Mouse (Mus musculus) liver, adult 2 months (tissue): ENCODE measurements around the gene Sars2. TPM values are rescaled to one million over a fixed set of nuclear protein-coding genes. Genes with fewer than 3 reads are reported as not detected.

ENCODE experiments used
- DNase-seq: peaks from one replicate; pipeline ENCODE4 v3.0.0-alpha.2; 2011; ENCODE audit warnings: low read depth, low spot score; ENCODE audit errors: extremely low read depth
- H3K27ac ChIP-seq: fragments of 200-500 bp; replicated peaks from 2 replicates; pipeline ENCODE4 v1.5.1; 2012; ENCODE audit warnings: low read depth, mild to moderate bottlenecking, control low read depth, inconsistent platforms, low read length; ENCODE audit not compliant: insufficient read depth
- H3K27me3 ChIP-seq: fragments of 200-500 bp; 2 replicates; pipeline ENCODE4 v1.6.1; 2012; ENCODE audit warnings: mild to moderate bottlenecking, moderate library complexity, low read length, inconsistent platforms; ENCODE audit not compliant: control insufficient read depth, insufficient read depth
- H3K36me3 ChIP-seq: fragments of 200-500 bp; 2 replicates; pipeline ENCODE4 v1.6.1; 2012; ENCODE audit warnings: low read length, inconsistent platforms; ENCODE audit not compliant: control insufficient read depth, insufficient read depth
- H3K4me1 ChIP-seq: fragments of 200-500 bp; 2 replicates; pipeline ENCODE4 v1.6.1; 2011; ENCODE audit warnings: low read length; ENCODE audit not compliant: control insufficient read depth, insufficient read depth
- H3K4me3 ChIP-seq: fragments of 200-500 bp; 2 replicates; pipeline ENCODE4 v1.5.1; 2011; ENCODE audit warnings: low read depth, mild to moderate bottlenecking, control low read depth, low read length, moderate library complexity; ENCODE audit not compliant: insufficient read depth
- H3K79me2 ChIP-seq: fragments of 200-500 bp; 2 replicates; pipeline ENCODE4 v1.6.1; 2012; ENCODE audit warnings: inconsistent platforms, mild to moderate bottlenecking, low read length, moderate library complexity; ENCODE audit not compliant: control insufficient read depth, insufficient read depth
- H3K9ac ChIP-seq: fragments of 200-500 bp; 2 replicates; pipeline ENCODE4 v1.6.1; 2012; ENCODE audit warnings: low read depth, mild to moderate bottlenecking, control low read depth, inconsistent platforms, low read length
- CTCF ChIP-seq: fragments of 200-500 bp; IDR thresholded peaks from 2 replicates; pipeline ENCODE4 v1.5.1; 2011; ENCODE audit warnings: low read depth, low read length, control low read depth
- POLR2A ChIP-seq: fragments of 200-500 bp; IDR thresholded peaks from 2 replicates; pipeline ENCODE4 v1.6.1; 2011; ENCODE audit warnings: low read length, control low read depth; ENCODE audit not compliant: insufficient read depth; ENCODE audit errors: extremely low read depth
- WGBS: fragments of 180-500 bp; shearing (Covaris S2); methylation state at CpG from one replicate; pipeline ENCODE4 v1.1.7; 2018; 5-methylcytosine and 5-hydroxymethylcytosine counted together
- polyA plus RNA-seq: library from polyadenylated mRNA; depleted of rRNA; stranded (reverse); fragments of >200 nt; gene quantifications from 2 replicates; pipeline ENCODE4 v1.2.3, GENCODE M21; 2012
- total RNA-seq: library from RNA; depleted of rRNA; stranded (reverse); fragments of >200 nt; gene quantifications from 2 replicates; pipeline ENCODE4 v1.2.3, GENCODE M21; 2014

Sars2 gene
- total and polyA plus RNA-seq, 2 experiments = 4.6 to 25.3 TPM

DNA sequence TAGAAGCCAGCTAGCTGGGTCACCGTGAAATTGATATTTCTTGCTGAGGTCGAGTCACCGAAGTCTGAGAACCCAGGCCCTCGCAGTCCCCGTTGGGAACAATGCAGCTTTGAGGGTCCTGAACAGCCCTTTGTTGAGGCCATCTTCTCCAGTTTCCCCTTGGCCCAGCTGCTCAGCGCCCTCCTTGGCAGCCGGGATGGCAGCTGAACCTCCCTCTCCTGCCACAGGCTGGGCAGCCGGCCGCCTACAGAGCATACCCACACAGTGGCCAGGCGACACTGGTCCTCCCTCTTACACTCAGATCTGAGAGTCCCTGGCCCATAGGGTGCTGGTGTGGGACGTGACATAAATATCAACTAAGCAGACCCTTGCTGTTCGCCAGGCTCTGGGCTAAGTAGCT is 32.4 kb downstream of the Sars2 start:
- no peak overlapping the region for H3K27ac ChIP-seq
- no peak for DNase-seq
- 0 out of 2 replicates have a peak, but pooled peaks cover 3% of the 10 kb centered on the region for H3K36me3 ChIP-seq
- H3K9ac ChIP-seq = no peak overlapping the region
- H3K4me1 ChIP-seq = peaks cover 8% of the 10 kb centered on the region
- WGBS = 94% methylated on average over 12 of the region's 12 CpGs
- no peaks in the 10 kb centered on the region for H3K27me3 ChIP-seq
- TF ChIP-seq POLR2A = no peak
- TF ChIP-seq CTCF = no peak
- no peak overlapping the region for H3K4me3 ChIP-seq
- peaks cover 7% of the 10 kb centered on the region; the same call in 1 of the 2 replicates for H3K79me2 ChIP-seq

DNA sequence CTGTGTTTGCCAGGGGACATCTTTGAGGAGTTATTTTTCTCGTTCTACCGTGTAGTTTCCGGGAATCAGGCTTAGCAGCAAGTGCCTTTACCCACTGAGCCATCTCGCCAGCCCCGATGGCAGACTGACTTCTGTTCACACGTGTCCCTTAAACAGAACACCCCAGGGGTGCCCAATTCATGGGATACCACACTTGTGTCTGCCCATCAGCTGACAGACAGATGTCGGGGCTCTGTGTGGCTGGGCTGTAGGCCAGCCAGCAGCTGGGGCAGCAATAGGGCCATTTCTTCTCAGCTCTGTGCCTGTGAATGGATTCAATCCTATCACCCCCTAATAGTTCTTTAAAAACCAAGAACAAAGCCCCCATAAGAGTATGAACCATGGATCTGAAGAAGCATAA is 33.3 kb downstream of the Sars2 start:
- no peak overlapping the region for H3K27ac ChIP-seq
- peaks cover 8% of the 10 kb centered on the region for H3K4me1 ChIP-seq
- 0 out of 2 replicates have a peak, but pooled peaks cover 3% of the 10 kb centered on the region for H3K36me3 ChIP-seq
- DNase-seq = no peak
- WGBS = 93% methylated on average over 7 of the region's 7 CpGs
- H3K4me3 ChIP-seq = no peak overlapping the region
- no peak for TF ChIP-seq CTCF
- no peak for TF ChIP-seq POLR2A
- H3K27me3 ChIP-seq = no peaks in the 10 kb centered on the region
- no peak overlapping the region for H3K9ac ChIP-seq
- H3K79me2 ChIP-seq = peaks cover 7% of the 10 kb centered on the region; the same call in 1 of the 2 replicates

DNA sequence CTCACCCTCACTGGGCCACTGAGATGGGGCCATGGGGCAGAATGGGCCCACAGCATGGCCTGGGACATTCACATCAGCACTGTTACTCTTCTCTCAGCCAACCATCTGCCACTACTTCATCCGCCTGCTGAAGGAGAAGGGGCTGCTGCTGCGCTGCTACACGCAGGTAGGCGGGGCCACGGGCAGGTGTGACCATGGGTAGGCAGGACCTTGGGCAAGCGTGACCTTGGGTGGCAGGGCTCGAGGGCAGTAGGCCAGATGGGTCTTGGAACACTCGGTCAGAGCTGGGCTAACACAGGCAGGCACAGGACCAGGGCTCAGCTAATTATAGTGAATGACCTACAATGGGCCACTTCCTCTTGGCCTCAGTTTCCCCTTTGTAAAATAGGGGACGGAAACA is 37.0 kb downstream of the Sars2 start:
- Histone ChIP-seq H3K36me3 (0 out of 2 replicates have a peak, but pooled peaks cover 3% of the 10 kb centered on the region), H3K4me3 (no peak overlapping the region), H3K27me3 (no peaks in the 10 kb centered on the region), H3K79me2 (no peaks in the 10 kb centered on the region), H3K4me1 (peaks cover 8% of the 10 kb centered on the region), H3K27ac (no peak overlapping the region), H3K9ac (no peak overlapping the region)
- peak; percentile 76 for DNase-seq
- TF ChIP-seq POLR2A (no peak), CTCF (no peak)
- WGBS = 49% methylated on average over 9 of the region's 9 CpGs

DNA sequence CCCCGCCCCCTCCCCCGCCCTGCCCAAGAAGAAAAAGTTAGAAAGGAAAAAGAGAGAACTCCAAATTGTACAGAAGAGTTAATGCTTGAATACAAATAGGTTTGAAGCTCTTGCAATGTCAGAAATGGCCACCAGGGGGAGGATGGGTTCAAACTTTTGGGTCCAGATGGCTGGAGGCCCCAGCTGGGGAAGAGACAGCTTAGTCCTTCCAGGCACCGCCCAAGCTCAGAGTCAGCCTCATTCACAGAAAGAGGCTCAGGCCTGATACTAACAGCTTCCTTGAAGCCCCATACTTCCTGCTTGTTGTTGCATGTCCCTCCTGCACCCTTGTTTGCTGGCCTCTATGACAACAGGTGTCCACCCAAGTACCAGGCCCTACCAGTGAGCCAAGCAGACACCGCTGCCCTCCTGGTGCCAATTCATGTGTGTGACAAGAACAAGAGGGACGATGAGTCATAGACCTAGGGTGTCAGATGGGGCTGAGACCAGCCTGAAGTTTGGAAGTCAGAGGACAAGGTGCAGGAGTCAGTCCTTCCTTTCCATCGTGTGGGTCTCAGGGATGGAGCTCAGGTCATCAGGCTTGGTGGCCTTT is 38.4 kb downstream of the Sars2 start:
- no peak overlapping the region for H3K27ac ChIP-seq
- H3K9ac ChIP-seq = no peak overlapping the region
- peaks cover 8% of the 10 kb centered on the region for H3K4me1 ChIP-seq
- peak; percentile 53 for DNase-seq
- H3K36me3 ChIP-seq = no peaks in the 10 kb centered on the region
- H3K79me2 ChIP-seq = no peaks in the 10 kb centered on the region
- no peak overlapping the region for H3K4me3 ChIP-seq
- H3K27me3 ChIP-seq = no peaks in the 10 kb centered on the region
- TF ChIP-seq CTCF (peak; percentile 78), POLR2A (no peak)
- WGBS = 49% methylated on average over 6 of the region's 6 CpGs

DNA sequence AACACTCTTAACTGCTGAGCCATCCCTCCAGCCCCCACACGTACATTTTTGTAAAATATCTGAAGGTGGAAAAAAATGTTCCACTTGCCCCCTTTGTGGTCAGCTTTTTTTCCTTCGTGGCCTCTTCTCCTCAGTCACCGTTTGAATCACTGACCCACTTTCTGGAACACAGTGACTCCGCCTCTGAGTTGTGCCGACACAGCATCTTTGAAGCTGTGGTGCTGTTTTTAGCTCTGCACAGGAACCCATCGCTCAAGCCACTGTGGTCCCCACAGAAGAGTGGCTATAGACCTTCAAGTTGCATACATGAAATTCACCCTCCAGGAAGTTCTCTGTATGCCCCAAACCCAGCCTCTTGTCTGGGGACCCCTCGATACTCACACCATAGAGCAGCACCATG is 39.1 kb downstream of the Sars2 start:
- H3K27ac ChIP-seq = no peak overlapping the region
- 70% methylated on average over 7 of the region's 7 CpGs for WGBS
- H3K27me3 ChIP-seq = no peaks in the 10 kb centered on the region
- H3K4me3 ChIP-seq = no peak overlapping the region
- TF ChIP-seq CTCF (no peak), POLR2A (no peak)
- peaks cover 3% of the 10 kb centered on the region for H3K4me1 ChIP-seq
- no peaks in the 10 kb centered on the region for H3K36me3 ChIP-seq
- no peak overlapping the region for H3K9ac ChIP-seq
- no peak for DNase-seq
- no peaks in the 10 kb centered on the region for H3K79me2 ChIP-seq

DNA sequence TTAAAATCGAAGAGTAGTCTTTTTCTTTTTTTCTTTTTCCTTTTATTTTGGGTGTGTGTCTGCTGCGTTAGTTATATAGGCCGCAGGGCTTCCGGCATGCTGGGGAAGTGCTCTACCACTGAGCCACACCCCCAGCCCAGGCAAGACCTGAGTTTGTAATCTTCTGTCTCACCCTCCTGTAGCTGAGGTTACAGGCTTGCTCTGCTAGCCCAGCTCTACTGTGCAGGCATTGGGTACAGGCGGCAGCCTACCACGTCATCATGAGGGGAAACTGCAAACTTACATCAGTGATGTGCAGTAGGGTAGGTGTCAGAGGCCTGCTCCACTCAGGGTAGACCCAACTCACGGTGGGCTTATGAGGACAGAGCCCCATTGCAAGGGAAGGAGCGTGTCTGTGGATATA is 39.5 kb downstream of the Sars2 start:
- Histone ChIP-seq H3K79me2 (no peaks in the 10 kb centered on the region), H3K9ac (no peak overlapping the region), H3K4me1 (peaks cover 3% of the 10 kb centered on the region), H3K27me3 (no peaks in the 10 kb centered on the region), H3K27ac (no peak overlapping the region), H3K36me3 (no peaks in the 10 kb centered on the region; the same call in 1 of the 2 replicates), H3K4me3 (no peak overlapping the region)
- TF ChIP-seq POLR2A = no peak
- TF ChIP-seq CTCF = no peak
- 90% methylated on average over 8 of the region's 8 CpGs for WGBS
- DNase-seq = no peak
